Mouse (Mus musculus) layer of hippocampus, postnatal 14 days (tissue): ENCODE results near the gene Ppp1r3g. TPM values are rescaled to one million over a fixed set of nuclear protein-coding genes. Genes with fewer than 3 reads are reported as not detected.

ENCODE experiments used
- DNase-seq, 2 experiments: peaks; one replicate each; pipeline ENCODE4 v3.0.0; 2021 to 2022; ENCODE audit warnings: low spot score in 2 of 2, mixed read lengths in 1 of 2
- long read RNA-seq, 2 experiments: library from polyadenylated mRNA; stranded (forward); transcript quantifications; one replicate each; pipeline ENCODE4 v2.0.0; 2021
- total RNA-seq, 2 experiments: library from RNA; stranded (reverse); gene quantifications; 2 replicates each; pipeline ENCODE4 v1.2.3; 2021

Gene Ppp1r3g
- total RNA-seq, result 10 to 100 TPM; 11.9 to 13.3 TPM
- long read RNA-seq, experiment 1, transcript Ppp1r3g-202 (1 exons, 571 nt), result minor isoform, 14 of 36 reads
- long read RNA-seq, experiment 1, transcript Ppp1r3g-201 (2 exons, 2,361 nt), result major isoform, 16 of 36 reads
- long read RNA-seq, experiment 1, partial matches to known transcripts, result 0 of 36 reads
- long read RNA-seq, experiment 1, other reads (novel, unspliced or antisense), result 6 of 36 reads
- long read RNA-seq, experiment 2, transcript Ppp1r3g-202 (1 exons, 571 nt), result minor isoform, 12 of 33 reads
- long read RNA-seq, experiment 2, transcript Ppp1r3g-201 (2 exons, 2,361 nt), result major isoform, 18 of 33 reads
- long read RNA-seq, experiment 2, partial matches to known transcripts, result 0 of 33 reads
- long read RNA-seq, experiment 2, other reads (novel, unspliced or antisense), result 3 of 33 reads

GRCm38 (mm10) chr13:35958539-35958938, at the start of gene Ppp1r3g:
Ppp1r3g (plus strand) TSS chr13:35958839.
- DNase-seq, result no peak

GRCm38 (mm10) chr13:35911476-35911875, 47.2 kb upstream of the Ppp1r3g start:
- DNase-seq, result no peak

GRCm38 (mm10) chr13:35937991-35938390, 20.6 kb upstream of the Ppp1r3g start:
- DNase-seq, result peak; percentile 28 to 88

GRCm38 (mm10) chr13:35939871-35940665, 18.6 kb upstream of the Ppp1r3g start:
- DNase-seq, result no peak

- DNase-seq, result no peak
Observed at GRCm38 (mm10) chr13:35940934-35941333, 17.7 kb upstream of the Ppp1r3g start.

DNA sequence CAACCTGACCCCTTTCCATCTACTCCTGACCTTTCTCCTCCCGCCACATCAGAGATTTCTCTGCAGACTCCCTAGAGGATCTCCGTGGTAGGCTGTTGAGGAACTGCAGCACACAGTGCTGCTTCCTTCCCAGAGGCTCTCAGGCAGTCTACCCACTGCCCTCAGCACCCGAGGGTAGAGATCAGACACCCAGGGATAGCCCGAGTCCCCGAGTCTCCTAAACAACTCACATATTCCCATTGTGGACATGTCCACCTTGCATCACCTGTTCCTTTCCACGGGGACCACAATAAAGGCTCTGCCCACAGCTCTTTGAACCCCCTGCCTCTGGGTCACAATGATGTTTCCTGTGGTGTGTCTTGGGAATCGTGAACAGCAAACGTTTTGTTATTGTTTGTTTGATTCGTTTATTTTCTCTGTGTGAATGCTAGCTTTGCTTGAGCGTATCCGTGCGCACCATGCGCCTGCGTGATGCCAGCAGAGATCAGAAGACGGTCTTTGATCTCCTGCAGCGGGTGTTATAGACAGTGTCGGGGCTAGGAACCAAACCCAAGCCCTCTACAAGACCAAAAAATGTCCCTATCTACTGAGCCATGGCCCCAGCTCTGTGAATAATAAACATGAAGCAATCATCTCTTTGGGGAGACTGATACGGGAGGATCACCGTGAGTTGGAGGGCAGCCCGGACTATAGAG, 11.8 kb upstream of the Ppp1r3g start:
- no peak for DNase-seq

DNA sequence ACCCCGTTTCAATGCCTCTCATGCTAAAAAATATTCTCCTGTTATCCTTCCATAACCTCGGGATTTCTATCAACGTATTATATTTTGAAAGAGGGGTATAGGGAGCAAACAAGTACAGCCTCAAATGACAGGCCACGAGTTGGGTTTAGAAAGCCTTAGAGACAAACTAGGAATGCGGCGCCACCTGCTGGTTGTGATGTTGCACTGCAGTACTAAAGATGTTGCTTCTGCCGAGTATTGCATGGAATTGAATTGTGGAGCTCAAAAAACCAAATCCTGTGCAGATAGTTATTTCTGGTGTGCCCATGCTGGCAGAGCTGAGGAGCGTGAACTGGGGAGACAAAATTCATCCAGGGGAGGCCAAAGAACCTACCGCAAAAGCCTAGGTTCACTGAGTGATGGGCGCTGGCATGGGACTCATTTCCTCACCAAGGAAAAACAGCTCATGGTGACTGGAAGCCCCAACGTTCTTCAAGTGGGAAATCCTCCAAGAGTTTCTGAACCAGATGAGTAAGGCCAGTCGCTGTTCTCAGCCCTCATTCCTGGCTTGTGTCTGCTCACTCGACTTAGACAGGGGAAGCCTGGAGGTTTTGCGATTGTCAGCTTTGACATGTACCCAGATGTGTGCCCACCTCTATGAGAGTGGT, 11.2 kb upstream of the Ppp1r3g start:
- DNase-seq, result peak; percentile 80 to 88

DNA sequence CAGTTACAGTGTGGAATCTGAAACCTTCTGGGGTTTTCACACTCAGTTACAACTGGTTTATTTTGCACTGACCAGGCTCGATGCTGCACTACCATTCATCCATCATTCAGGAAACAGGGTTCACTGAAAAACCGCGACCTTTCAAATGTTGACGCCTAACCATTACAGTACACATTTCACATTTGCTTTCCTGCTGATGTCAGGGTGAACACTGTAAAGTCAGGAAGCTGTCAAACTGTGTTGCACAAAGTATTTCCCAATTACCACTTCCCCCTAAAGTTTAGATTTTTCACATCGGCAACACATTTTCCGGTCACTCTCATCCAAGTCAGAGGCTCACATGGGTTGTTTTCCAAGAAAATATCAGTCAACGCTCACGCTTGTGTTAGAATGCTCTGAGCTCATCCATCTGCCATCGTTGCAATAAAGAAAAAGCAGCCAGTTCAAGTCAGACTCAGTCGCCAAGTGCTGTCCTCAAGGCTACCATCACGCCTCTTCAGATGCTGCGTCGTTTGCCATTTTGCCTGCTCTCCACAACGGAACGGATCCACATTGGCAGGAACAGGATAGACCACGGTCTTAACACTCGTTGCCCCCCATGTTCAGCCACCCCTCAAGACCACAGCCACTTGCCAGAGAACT, 8.7 kb upstream of the Ppp1r3g start:
- DNase-seq, result no peak

- no peak for DNase-seq
Observed at GRCm38 (mm10) chr13:35959391-35960067, 890 bp downstream of the Ppp1r3g start.

- no peak for DNase-seq
Observed at GRCm38 (mm10) chr13:35963583-35963982, 4.9 kb downstream of the Ppp1r3g start.

DNA sequence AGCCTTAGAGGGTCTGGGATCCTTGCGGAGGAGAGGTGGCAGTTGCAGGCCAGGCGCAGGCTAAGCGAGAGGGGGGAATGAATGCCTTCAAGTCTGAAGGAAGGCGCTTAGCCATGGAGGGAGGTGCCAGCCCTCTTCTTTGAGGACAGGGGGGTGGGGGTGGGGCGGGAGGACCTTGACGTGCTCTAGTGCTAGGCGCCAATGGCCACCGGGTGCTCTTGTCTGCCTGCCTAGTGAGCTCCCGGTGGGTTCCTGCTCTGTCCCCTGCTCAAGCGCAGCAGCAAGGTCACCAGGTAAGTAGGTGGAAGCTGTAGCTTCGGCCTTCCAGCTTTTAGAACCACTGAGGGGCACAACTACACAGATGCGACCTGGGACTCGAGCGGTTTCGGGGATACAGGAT, 9.1 kb downstream of the Ppp1r3g start:
- DNase-seq, result no peak

GRCm38 (mm10) chr13:35968131-35968718, 9.6 kb downstream of the Ppp1r3g start:
- DNase-seq, result no peak

DNA sequence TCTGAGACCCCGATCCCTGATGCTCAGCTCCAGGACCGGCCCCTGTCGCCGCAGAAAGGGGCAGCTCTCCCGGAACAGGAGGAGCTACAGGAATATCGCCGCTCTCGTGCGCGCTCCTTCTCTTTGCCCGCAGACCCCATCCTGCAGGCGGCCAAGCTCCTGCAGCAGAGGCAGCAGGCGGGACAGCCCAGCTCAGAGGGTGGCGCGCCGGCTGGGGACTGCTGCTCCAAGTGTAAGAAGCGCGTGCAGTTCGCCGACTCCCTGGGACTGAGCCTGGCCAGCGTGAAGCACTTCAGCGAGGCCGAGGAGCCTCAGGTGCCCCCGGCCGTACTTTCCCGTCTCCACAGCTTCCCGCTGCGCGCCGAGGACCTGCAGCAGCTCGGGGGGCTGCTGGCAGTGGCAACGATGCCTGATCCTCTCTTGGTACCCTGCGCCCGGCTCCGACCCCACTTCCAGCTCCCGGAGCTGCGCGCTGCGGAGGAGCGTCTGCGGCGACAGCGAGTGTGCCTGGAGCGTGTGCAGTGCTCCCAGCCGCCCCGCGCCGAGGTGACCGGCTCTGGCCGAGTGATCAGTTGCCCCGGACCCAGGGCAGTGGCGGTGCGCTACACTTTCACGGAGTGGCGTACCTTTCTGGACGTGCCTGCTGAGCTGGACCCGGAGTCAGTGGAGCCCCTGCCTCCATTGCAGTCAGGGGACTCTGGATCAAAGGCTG, 10.2 kb downstream of the Ppp1r3g start:
- no peak for DNase-seq

DNA sequence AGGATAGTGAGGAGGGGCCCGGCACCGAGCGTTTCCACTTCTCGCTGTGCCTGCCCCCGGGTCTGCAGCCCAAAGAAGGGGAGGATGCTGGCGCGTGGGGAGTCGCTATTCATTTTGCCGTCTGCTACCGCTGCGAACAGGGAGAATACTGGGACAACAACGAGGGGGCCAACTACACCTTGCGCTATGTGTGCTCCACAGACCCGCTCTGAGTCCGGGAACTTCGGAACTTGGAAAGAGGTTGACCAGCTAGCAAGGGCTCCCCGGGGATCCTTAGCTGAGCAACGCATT, 10.7 kb downstream of the Ppp1r3g start:
- no peak for DNase-seq

DNA sequence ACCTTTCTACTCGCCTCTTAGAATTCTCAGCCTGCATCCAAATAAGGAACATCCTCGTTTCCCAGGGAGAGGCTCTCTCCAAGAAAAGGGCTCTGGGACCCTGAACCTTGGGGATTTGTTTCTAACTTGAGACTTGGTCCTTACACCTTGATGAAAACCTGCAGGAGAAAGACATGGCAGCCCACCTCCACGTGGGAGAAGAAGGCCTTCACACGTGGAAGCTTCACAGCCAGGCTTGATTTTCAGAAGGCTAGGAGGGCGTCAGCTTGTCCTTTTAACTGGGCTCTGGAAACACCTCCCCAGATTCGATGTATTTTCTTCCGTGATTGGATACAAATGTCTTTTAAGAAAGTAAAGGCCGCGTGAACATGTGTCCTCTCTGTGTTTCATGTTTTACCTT, 11.2 kb downstream of the Ppp1r3g start:
- no peak for DNase-seq

GRCm38 (mm10) chr13:35976912-35977311, 18.3 kb downstream of the Ppp1r3g start:
- no peak for DNase-seq

GRCm38 (mm10) chr13:35980471-35980870, 21.8 kb downstream of the Ppp1r3g start:
- DNase-seq, result no peak

- DNase-seq, result no peak
Observed at GRCm38 (mm10) chr13:35982985-35983384, 24.3 kb downstream of the Ppp1r3g start.

DNA sequence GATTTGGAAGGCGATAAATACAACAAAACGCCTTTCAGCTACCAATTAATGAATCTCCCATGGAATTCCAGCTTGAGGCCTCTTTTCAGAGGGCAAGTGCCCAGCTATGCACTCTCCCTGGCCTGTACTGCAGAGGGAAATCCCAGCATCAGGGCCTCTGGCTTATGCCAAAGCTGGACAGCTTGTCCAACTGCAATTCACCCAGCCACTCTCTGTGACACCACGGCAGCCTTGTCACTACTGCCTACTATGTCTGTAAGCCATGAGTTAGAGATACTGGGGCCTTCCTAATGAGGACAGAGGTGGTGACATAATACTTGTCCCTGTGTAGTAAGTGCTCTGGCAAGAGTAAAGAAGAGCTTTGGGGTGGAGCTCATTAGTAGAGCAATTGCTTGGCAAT, 30.7 kb downstream of the Ppp1r3g start:
- DNase-seq, result no peak
